Mouse (Mus musculus) embryonic facial prominence, embryonic 14.5 days (tissue): ENCODE results near the gene Wnk2. TPM values are rescaled to one million over a fixed set of nuclear protein-coding genes. Genes with fewer than 3 reads are reported as not detected.

Experiments used
- ATAC-seq: fragments of 200-750 bp; cut with Nextera tagmentation; 2 replicates; pipeline ENCODE4 v1.8.0; 2017; ENCODE audit warnings: low read depth, moderate number of reproducible peaks, moderate TSS enrichment
- DNase-seq: peaks from one replicate; pipeline ENCODE4 v3.0.0-alpha.2; 2015; ENCODE audit warnings: low spot score
- H3K27ac ChIP-seq: fragments of 300-500 bp; sonication (generic); replicated peaks from 2 replicates; pipeline ENCODE4 v1.5.1; 2014; ENCODE audit warnings: low read depth, mild to moderate bottlenecking, low read length, moderate library complexity
- H3K27me3 ChIP-seq: fragments of 300-500 bp; sonication (generic); replicated peaks from 2 replicates; pipeline ENCODE4 v1.6.1; 2014; ENCODE audit warnings: low read length; ENCODE audit not compliant: control insufficient read depth, insufficient read depth
- H3K36me3 ChIP-seq: fragments of 300-500 bp; sonication (generic); 2 replicates; pipeline ENCODE4 v1.6.1; 2014; ENCODE audit warnings: low read length, mixed read lengths; ENCODE audit not compliant: control insufficient read depth, insufficient read depth
- H3K4me1 ChIP-seq: fragments of 300-500 bp; sonication (generic); 2 replicates; pipeline ENCODE4 v1.6.1; 2014; ENCODE audit warnings: antibody characterized with exemption, low read length; ENCODE audit not compliant: control insufficient read depth, insufficient read depth
- H3K4me2 ChIP-seq: fragments of 300-500 bp; sonication (generic); 2 replicates; pipeline ENCODE4 v1.6.1; 2014; ENCODE audit warnings: low read depth, mild to moderate bottlenecking, low read length, moderate library complexity, mixed read lengths
- H3K4me3 ChIP-seq: fragments of 300-500 bp; sonication (generic); 2 replicates; pipeline ENCODE4 v1.5.1; 2014; ENCODE audit warnings: low read depth, mild to moderate bottlenecking, low read length
- H3K9ac ChIP-seq: fragments of 300-500 bp; sonication (generic); 2 replicates; pipeline ENCODE4 v1.6.1; 2014; ENCODE audit warnings: low read depth, mild to moderate bottlenecking, low read length, moderate library complexity, mixed read lengths
- H3K9me3 ChIP-seq: fragments of 300-500 bp; sonication (generic); 2 replicates; pipeline ENCODE4 v1.6.1; 2016; ENCODE audit warnings: low read length; ENCODE audit not compliant: control insufficient read depth
- WGBS: fragments of 180-500 bp; shearing (Covaris S2); extraction: QIAGEN DNeasy Blood & Tissue Kit; methylation state at CpG from one replicate; pipeline ENCODE4 v1.1.7; 2014; 5-methylcytosine and 5-hydroxymethylcytosine counted together
- polyA plus RNA-seq: library from polyadenylated mRNA; unstranded; fragments of >200 nt; fragmentation: Nextera tagmentation; extraction: Ambion mirVana; gene quantifications from 2 replicates; pipeline ENCODE4 v1.2.1, GENCODE M21; 2014

Gene Wnk2
- polyA plus RNA-seq, 1 experiment from 2014 or later, result 3.1 TPM

DNA sequence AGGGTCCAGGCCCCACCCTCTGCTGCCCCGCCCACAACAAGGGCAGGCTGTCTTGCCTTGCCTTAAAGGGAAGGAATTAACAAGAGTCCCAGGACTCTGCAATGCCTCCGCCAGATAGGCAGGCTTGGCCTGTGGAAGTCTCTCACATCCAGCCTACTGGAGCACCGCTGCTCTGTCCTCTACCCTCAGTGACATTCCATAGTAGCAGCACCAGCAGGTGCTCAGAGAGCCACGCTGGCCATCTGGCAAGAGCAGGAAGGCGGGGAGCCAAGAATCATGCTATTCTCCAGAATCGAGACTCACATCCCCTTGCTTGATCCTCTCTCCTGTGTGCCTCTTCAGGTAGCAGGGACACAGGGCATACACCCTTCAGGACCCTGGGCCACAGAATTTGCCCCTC is 3.4 kb downstream of the Wnk2 start:
- H3K4me2 ChIP-seq, result no peak overlapping the region
- no peaks in the 10 kb centered on the region for H3K36me3 ChIP-seq
- ATAC-seq (no peak), DNase-seq (no peak)
- 55% methylated on average over 6 of the region's 6 CpGs for WGBS
- H3K27me3 ChIP-seq, result peaks cover 26% of the 10 kb centered on the region
- H3K27ac ChIP-seq, result no peak overlapping the region
- no peak overlapping the region for H3K9ac ChIP-seq
- H3K4me3 ChIP-seq, result no peak overlapping the region
- H3K9me3 ChIP-seq, result no peaks in the 10 kb centered on the region
- peaks cover 6% of the 10 kb centered on the region; the same call in 1 of the 2 replicates for H3K4me1 ChIP-seq

DNA sequence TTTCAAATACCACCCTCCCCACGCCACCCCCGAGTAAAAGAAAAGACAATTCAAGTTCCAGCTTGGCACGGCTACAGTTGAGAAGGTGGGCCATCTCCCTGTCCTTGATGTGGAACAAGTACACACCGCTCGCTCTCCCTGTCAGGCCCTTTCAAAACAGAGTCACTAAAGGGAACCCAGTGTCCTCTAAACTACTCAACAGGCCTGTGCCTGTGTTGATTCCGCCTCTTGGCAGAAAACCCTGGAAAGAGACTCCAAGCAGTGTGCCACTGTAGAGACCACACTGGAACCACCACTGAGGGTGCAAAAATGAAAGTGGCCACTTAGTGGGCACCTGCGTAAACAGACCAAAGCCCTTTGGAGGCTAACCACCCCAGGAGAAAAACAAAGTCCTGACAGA is 4.5 kb downstream of the Wnk2 start:
- Histone ChIP-seq H3K9me3 (no peaks in the 10 kb centered on the region), H3K4me2 (no peak overlapping the region), H3K27me3 (peaks cover 19% of the 10 kb centered on the region), H3K36me3 (no peaks in the 10 kb centered on the region), H3K9ac (no peak overlapping the region), H3K4me3 (no peak overlapping the region), H3K27ac (no peak overlapping the region), H3K4me1 (peaks cover 6% of the 10 kb centered on the region; the same call in 1 of the 2 replicates)
- 89% methylated on average over 7 of the region's 7 CpGs for WGBS
- ATAC-seq (no peak), DNase-seq (no peak)

DNA sequence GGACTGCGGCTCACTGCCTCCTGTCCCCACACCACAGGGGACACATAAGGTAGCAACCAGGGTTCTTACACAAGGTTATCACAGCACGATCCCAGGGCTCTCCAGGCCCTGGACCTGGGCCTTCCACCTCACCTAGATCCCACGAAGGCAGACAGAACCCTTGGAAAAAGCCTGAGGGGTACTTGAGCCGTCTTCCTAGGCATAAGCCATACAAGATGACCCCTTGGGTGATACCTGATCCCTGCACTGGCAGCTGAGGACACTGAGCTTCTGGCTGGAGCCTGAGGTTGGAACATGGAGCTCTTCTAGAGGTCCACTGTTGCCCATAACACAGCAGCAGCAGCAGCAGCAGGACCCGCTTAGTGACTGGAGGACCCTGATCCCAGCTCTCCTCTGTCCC is 5.4 kb downstream of the Wnk2 start:
- no peak overlapping the region for H3K4me3 ChIP-seq
- DNase-seq (no peak), ATAC-seq (no peak)
- H3K27ac ChIP-seq, result no peak overlapping the region
- H3K4me2 ChIP-seq, result no peak overlapping the region
- 74% methylated on average over 5 of the region's 5 CpGs for WGBS
- no peak overlapping the region for H3K9ac ChIP-seq
- peaks cover 17% of the 10 kb centered on the region for H3K27me3 ChIP-seq
- no peaks in the 10 kb centered on the region for H3K36me3 ChIP-seq
- H3K4me1 ChIP-seq, result peaks cover 4% of the 10 kb centered on the region; the same call in 1 of the 2 replicates
- no peaks in the 10 kb centered on the region for H3K9me3 ChIP-seq

DNA sequence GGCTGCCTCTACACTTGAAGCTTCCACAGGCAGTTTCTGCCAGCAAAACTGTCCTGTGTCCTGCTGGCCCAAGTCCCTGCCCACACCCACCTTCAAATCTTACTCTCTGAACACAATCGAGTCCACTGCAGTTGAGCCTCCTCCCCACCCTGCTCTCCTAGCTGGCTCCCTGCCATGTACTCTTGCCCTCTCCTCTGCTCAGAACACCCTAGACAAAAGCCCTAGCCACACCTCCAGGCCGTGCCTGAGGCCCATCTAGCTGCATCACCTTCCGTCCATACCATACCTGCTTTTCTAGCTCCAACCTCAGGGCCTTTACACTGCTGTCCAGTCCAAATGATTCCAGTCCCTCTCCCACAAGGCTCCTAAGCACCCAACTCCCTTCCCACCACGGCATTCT is 7.2 kb downstream of the Wnk2 start:
- H3K27ac ChIP-seq, result no peak overlapping the region
- WGBS, result 55% methylated on average over 4 of the region's 4 CpGs
- H3K4me2 ChIP-seq, result no peak overlapping the region
- no peaks in the 10 kb centered on the region for H3K36me3 ChIP-seq
- H3K9me3 ChIP-seq, result no peaks in the 10 kb centered on the region
- peaks cover 4% of the 10 kb centered on the region; the same call in 1 of the 2 replicates for H3K4me1 ChIP-seq
- H3K9ac ChIP-seq, result no peak overlapping the region
- no peak overlapping the region for H3K4me3 ChIP-seq
- DNase-seq (no peak), ATAC-seq (peak; percentile 30; the same call in 1 of the 2 replicates)
- H3K27me3 ChIP-seq, result peaks cover 6% of the 10 kb centered on the region

DNA sequence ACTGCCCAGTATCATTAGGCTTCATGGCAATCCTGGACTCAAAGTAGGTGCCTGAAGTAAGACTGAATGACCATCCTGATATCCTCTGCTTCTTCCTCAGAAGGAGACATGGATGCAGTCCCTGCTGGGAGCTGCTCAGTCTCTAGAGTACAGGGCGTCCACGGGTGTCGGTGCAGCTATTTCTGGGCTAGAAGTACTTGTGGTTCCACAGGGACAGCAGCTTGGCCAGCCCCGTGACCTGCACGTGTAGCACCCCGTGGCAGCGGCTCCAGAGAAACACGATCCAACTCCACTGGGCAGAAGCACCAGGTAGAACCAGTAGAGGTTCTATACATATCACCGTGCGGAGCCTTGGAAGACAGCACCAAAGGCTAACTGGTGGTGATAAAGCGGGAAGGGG is 13.3 kb downstream of the Wnk2 start:
- H3K4me3 ChIP-seq, result no peak overlapping the region
- H3K9ac ChIP-seq, result no peak overlapping the region
- no peak for ATAC-seq
- H3K27me3 ChIP-seq, result no peaks in the 10 kb centered on the region
- WGBS, result 89% methylated on average over 11 of the region's 11 CpGs
- no peak overlapping the region for H3K27ac ChIP-seq
- H3K4me1 ChIP-seq, result peaks cover 12% of the 10 kb centered on the region
- H3K9me3 ChIP-seq, result no peaks in the 10 kb centered on the region
- no peak for DNase-seq
- H3K4me2 ChIP-seq, result no peak overlapping the region
- no peaks in the 10 kb centered on the region for H3K36me3 ChIP-seq

DNA sequence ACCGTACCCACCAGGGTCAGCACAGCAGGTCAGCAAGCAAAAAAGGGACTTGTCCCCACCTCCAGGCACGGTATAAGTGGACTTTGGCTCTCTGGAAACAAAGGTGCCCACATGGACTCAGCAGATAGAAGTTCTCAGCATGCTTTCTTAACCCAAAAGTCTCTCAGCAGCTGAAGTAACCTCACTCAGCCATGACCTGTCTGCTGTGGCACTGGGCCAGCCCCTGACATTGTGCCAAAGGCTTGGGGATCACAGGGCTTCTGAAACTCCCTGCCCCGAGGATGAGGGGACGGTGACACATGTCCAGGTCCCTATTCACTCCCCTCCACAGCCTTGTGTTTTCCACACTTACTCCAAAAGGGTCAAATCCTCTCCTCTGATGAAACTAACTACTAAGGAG is 14.7 kb downstream of the Wnk2 start:
- DNase-seq (no peak), ATAC-seq (no peak)
- H3K9me3 ChIP-seq, result no peaks in the 10 kb centered on the region
- no peak overlapping the region for H3K4me3 ChIP-seq
- H3K27me3 ChIP-seq, result no peaks in the 10 kb centered on the region
- 72% methylated on average over 4 of the region's 4 CpGs for WGBS
- H3K27ac ChIP-seq, result no peak overlapping the region
- H3K4me1 ChIP-seq, result peaks cover 16% of the 10 kb centered on the region
- H3K4me2 ChIP-seq, result no peak overlapping the region
- H3K9ac ChIP-seq, result no peak overlapping the region; the same call in 1 of the 2 replicates
- H3K36me3 ChIP-seq, result no peaks in the 10 kb centered on the region

DNA sequence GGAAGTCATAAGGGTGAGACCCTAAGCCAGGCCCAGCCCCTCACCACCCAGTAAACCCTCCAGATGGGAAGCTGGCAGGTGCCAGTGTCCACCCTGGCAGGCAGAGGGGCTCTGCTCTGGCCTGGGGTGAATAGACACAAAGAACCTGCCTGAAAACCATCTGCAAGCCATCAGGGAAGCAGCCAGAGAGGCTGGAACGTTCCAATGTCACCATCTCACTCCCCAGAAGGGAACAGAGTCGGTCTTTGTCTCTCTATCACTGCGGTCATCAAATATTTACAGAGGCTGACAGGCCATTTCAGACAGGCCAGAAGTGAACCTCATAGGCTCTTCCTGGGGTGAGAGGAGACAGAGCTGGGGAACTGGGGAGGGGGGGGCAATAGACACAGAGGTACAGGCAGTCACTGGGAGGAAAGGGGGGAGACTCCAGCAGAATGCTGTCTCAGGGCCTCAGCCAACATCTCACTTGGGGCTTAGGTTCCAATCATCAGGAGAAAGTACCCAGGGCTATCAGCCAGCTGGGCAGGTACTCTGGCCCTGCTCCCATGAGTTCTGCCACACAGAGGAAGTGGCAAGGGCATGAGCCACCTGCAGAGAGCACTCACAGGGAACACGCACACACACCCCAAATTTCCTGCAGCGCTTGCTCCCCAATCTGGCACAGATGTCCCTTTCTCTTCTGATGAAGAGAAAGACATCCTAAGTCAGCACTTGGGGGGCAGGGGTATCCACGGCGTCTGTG is 15.7 kb downstream of the Wnk2 start:
- Histone ChIP-seq H3K4me3 (no peak overlapping the region), H3K27ac (no peak overlapping the region; the same call in 1 of the 2 replicates), H3K27me3 (no peaks in the 10 kb centered on the region), H3K4me1 (peaks cover 23% of the 10 kb centered on the region), H3K9ac (no peak overlapping the region; the same call in 1 of the 2 replicates), H3K9me3 (no peaks in the 10 kb centered on the region), H3K4me2 (no peak overlapping the region), H3K36me3 (no peaks in the 10 kb centered on the region)
- no peak for ATAC-seq
- no peak for DNase-seq
- 70% methylated on average over 7 of the region's 7 CpGs for WGBS

DNA sequence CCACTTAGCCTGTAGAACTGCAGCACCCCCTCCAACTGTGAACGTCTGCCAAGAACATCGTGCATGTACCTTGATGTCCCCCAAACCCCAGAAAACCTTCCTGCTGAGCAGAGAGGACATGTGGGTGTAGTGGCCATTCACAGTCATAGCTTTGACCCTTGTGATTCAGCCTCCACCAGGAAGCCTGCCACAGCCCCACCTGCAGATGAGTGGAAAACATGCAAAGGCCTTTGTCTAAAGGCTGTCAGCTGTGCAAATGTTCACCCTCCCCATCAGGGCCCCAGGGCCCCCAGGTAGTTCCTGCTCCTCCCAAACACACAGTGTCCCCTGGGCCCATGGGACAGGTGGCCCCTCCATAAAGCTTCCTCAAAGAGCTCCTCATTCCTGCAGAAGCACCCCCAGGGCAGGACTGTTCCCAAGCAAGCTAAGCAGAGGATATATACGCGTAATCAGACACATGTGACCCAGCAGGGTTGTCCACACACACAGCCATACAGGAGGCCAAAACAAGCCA is 16.4 kb downstream of the Wnk2 start:
- Histone ChIP-seq H3K9me3 (no peaks in the 10 kb centered on the region), H3K4me3 (no peak overlapping the region), H3K4me1 (peaks cover 23% of the 10 kb centered on the region), H3K27me3 (no peaks in the 10 kb centered on the region), H3K27ac (no peak overlapping the region), H3K9ac (no peak overlapping the region), H3K36me3 (no peaks in the 10 kb centered on the region), H3K4me2 (no peak overlapping the region)
- no peak for DNase-seq
- WGBS, result 68% methylated on average over 4 of the region's 4 CpGs
- no peak for ATAC-seq

DNA sequence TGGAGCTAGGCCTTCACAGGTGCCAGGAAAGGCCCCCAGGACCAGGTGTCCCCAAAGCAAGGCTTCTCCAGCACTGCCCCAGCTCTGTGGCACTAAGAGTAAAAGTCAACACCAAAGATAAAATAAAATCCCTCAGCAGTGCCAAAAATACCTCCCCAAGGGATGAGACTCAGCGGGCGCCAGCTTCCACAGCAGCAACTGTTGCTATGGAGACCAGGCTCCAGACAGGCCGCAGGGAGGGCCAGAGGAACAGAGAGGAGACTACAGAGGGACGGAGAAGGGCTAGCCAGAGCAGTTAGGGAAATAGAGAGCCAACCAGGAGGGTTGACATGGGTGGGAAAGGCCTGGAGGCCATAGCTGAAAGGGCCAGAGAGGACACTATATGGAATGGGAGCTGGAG is 18.0 kb downstream of the Wnk2 start:
- Histone ChIP-seq H3K4me3 (no peak overlapping the region), H3K9me3 (no peaks in the 10 kb centered on the region), H3K36me3 (no peaks in the 10 kb centered on the region), H3K27me3 (no peaks in the 10 kb centered on the region), H3K4me1 (peaks cover 23% of the 10 kb centered on the region), H3K4me2 (no peak overlapping the region), H3K9ac (no peak overlapping the region), H3K27ac (no peak overlapping the region)
- peak; percentile 25; the same call in 1 of the 2 replicates for ATAC-seq
- peak; percentile 68 for DNase-seq
- WGBS, result 27% methylated on average over 4 of the region's 4 CpGs
